Mouse (Mus musculus) hindbrain, postnatal 0 days (tissue): Measurements from ENCODE around the gene Trcg1. TPM values are rescaled to one million over a fixed set of nuclear protein-coding genes. Genes with fewer than 3 reads are reported as not detected.

Source experiments
- ATAC-seq: fragments of 200-750 bp; cut with Nextera tagmentation; 2 replicates; pipeline ENCODE4 v1.8.0; 2017; ENCODE audit warnings: mild to moderate bottlenecking, moderate TSS enrichment, moderate library complexity
- DNase-seq: peaks from one replicate; pipeline ENCODE4 v3.0.0-alpha.2; 2015; ENCODE audit warnings: low spot score
- H3K27ac ChIP-seq: fragments of 300-500 bp; sonication (generic); 2 replicates; pipeline ENCODE4 v1.5.1; 2014; ENCODE audit warnings: mild to moderate bottlenecking
- H3K27me3 ChIP-seq: fragments of 300-500 bp; sonication (generic); 2 replicates; pipeline ENCODE4 v1.6.1; 2014; ENCODE audit warnings: low read length, mixed read lengths; ENCODE audit not compliant: insufficient read depth
- H3K36me3 ChIP-seq: fragments of 300-500 bp; sonication (generic); 2 replicates; pipeline ENCODE4 v1.6.1; 2014; ENCODE audit warnings: low read length, mixed read lengths; ENCODE audit not compliant: insufficient read depth
- H3K4me1 ChIP-seq: fragments of 300-500 bp; sonication (generic); 2 replicates; pipeline ENCODE4 v1.6.1; 2014; ENCODE audit warnings: antibody characterized with exemption, low read length, mixed read lengths; ENCODE audit not compliant: insufficient read depth
- H3K4me2 ChIP-seq: fragments of 300-500 bp; sonication (generic); 2 replicates; pipeline ENCODE4 v1.6.1; 2014; ENCODE audit warnings: low read depth, mild to moderate bottlenecking, low read length, moderate library complexity, mixed read lengths
- H3K4me3 ChIP-seq: fragments of 300-500 bp; sonication (generic); 2 replicates; pipeline ENCODE4 v1.5.1; 2014; ENCODE audit warnings: low read length
- H3K9ac ChIP-seq: fragments of 300-500 bp; sonication (generic); replicated peaks from 2 replicates; pipeline ENCODE4 v1.6.1; 2014; ENCODE audit warnings: mild to moderate bottlenecking, low read length, moderate library complexity, mixed read lengths
- H3K9me3 ChIP-seq: fragments of 300-500 bp; sonication (generic); 2 replicates; pipeline ENCODE4 v1.6.1; 2016; ENCODE audit warnings: low read length, mixed read lengths
- CTCF ChIP-seq: IDR thresholded peaks from 2 replicates; pipeline ENCODE4 v1.5.1; 2016; ENCODE audit warnings: antibody characterized with exemption, control low read depth, low read depth
- WGBS: fragments of 180-500 bp; shearing (Covaris S2); extraction: QIAGEN DNeasy Blood & Tissue Kit; methylation state at CpG from one replicate; pipeline ENCODE4 v1.1.7; 2014; 5-methylcytosine and 5-hydroxymethylcytosine counted together
- polyA plus RNA-seq: library from polyadenylated mRNA; unstranded; fragments of >200 nt; fragmentation: Nextera tagmentation; extraction: Ambion mirVana; gene quantifications from 2 replicates; pipeline ENCODE4 v1.2.1, GENCODE M21; 2015
- total RNA-seq: library from RNA; depleted of rRNA; stranded (reverse); fragments of >200 nt; gene quantifications from 2 replicates; pipeline ENCODE4 v1.2.3, GENCODE M21; 2014

Trcg1 gene
- total and polyA plus RNA-seq, 2 experiments from 2014 or later: not detected

DNA sequence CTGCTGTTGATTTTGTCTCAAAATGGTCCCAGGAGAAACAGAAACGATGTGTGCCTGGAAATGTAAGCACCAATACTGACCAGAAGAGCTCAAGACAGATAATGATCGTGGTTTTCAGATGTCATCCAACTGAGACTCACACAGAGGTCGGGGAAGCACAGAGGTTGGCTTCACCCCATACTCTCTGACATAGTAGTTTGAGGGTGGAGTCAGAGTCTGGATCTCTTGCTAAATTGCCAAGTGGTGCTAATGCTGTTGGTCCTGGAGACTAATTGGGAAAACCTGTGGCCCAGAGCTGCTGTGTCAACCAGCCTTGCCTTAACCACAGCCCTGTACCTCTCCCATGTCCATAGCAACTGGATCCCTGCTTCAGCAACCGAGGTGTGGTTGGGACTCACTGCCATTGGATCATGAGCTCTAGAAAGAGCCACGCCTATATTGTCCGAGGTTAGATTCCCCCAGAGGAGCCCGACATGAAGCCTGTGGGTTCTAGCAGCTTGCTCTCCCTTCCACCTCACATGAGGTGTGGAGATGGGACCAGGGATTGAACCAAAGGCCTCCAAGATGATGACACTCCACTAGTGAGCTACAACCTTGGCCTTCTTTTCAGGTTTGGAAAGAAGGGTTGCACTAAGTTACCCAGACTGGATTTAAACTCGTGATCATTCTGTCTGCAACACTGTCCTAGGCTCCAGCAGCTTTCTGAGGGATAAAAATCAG lies 4.7 kb upstream of the Trcg1 start:
- no peak for TF ChIP-seq CTCF
- Histone ChIP-seq H3K9ac (no peak overlapping the region), H3K9me3 (no peaks in the 10 kb centered on the region), H3K27me3 (no peaks in the 10 kb centered on the region), H3K27ac (no peak overlapping the region), H3K4me1 (no peaks in the 10 kb centered on the region), H3K4me3 (no peak overlapping the region), H3K36me3 (no peaks in the 10 kb centered on the region), H3K4me2 (no peak overlapping the region)
- DNase-seq (no peak), ATAC-seq (no peak)
- WGBS: 79% methylated on average over 8 of the region's 8 CpGs

DNA sequence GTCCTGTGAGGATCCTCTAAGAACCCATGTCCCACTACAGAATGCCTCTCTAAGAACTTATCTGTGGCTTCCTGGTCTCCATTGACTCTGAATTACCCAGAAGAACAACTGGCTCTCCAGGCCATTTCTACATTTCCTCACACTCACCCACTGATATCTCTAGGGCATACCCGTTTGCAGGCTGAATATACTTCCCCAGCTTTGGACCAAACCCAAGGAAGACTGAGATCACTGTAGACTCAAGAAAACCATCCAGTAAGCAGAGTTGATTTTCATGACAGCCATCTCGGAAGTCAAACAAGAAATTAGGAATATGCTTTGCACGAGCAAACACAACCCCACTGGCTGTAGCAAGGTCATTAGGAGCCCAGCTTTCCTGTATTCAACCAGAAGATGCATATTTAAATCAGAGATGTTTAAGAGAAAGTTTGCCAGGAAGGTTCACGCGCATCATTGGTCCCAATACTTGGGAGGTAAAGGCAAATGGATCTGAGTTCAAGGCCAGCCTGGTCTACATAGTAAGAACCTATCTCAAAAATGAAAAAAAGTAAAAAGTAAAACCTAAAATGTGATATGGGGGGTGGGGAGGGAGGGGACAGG lies 3.9 kb upstream of the Trcg1 start:
- no peaks in the 10 kb centered on the region for H3K9me3 ChIP-seq
- no peak overlapping the region for H3K27ac ChIP-seq
- H3K4me2 ChIP-seq: no peak overlapping the region
- WGBS: 88% methylated on average over 5 of the region's 5 CpGs
- ATAC-seq: no peak
- no peak for DNase-seq
- H3K4me1 ChIP-seq: no peaks in the 10 kb centered on the region
- no peak for TF ChIP-seq CTCF
- no peak overlapping the region for H3K4me3 ChIP-seq
- H3K9ac ChIP-seq: no peak overlapping the region
- no peaks in the 10 kb centered on the region for H3K27me3 ChIP-seq
- no peaks in the 10 kb centered on the region for H3K36me3 ChIP-seq

DNA sequence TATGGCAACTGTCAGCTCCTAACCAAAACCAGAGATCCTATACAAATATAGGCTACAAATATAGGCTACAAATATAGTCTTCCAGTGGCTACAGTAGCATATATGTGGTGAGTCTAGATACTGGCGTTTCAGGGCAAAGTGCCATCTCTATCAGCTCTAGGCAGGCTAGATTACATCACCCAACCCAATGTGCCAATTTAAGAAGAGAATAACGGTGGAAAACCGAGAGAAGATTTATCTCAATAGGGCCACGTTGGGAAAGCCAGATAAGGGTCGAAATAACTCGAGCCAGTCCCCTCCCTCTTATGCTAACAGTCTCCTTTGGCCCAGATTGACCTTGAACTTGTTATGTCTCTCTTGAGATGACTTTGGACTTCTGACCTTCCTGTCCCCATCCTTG lies 3.2 kb upstream of the Trcg1 start:
- Histone ChIP-seq H3K4me3 (no peak overlapping the region), H3K36me3 (no peaks in the 10 kb centered on the region), H3K9me3 (no peaks in the 10 kb centered on the region), H3K27ac (no peak overlapping the region), H3K9ac (no peak overlapping the region), H3K4me1 (no peaks in the 10 kb centered on the region), H3K4me2 (no peak overlapping the region), H3K27me3 (no peaks in the 10 kb centered on the region)
- ATAC-seq (no peak), DNase-seq (no peak)
- no peak for TF ChIP-seq CTCF
- WGBS: 83% methylated on average over 6 of the region's 6 CpGs

DNA sequence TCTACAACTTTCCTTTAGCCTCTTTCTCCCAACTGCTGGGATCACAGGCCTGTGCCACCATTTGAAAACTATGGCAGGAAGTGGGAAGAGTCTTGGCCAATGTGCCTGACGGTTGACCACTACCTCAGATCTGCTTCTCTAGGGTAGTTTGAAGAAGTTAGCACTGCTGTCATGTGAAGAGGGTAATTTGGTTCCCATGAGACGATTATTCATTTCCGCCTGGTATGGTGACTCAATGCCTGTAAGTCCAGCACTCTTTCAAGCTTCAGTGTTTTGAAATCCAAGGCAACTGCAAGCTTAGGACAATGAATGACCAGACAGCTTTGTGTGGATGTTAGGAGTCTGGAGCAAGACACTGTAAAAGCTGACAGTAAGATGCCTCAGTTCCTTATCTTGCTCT lies 2.6 kb upstream of the Trcg1 start:
- Histone ChIP-seq H3K27ac (no peak overlapping the region), H3K36me3 (no peaks in the 10 kb centered on the region), H3K4me3 (no peak overlapping the region), H3K4me2 (no peak overlapping the region), H3K9me3 (no peaks in the 10 kb centered on the region), H3K27me3 (no peaks in the 10 kb centered on the region), H3K9ac (no peak overlapping the region), H3K4me1 (no peaks in the 10 kb centered on the region)
- ATAC-seq (no peak), DNase-seq (no peak)
- no peak for TF ChIP-seq CTCF
- WGBS: 88% methylated on average over 3 of the region's 3 CpGs

DNA sequence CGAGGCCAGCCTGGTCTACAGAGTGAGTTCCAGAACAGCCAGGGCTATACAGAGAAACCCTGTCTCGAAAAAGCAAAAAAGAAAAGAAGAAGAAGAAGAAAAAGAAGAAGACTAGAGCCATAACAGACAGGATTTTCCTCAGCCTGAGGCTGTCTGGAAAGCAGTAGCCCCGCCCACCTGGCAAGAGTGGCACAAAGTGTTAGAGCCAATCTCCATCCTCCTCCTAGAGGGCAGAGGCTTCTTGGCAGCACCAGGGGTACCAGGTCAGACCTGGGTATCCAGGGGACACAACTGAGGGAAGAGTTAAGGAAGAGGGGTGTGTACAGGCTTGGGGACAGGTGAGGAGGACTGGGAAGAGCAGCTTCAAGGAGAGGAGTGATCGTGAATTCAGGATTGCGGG lies 1.3 kb downstream of the Trcg1 start:
- DNase-seq (no peak), ATAC-seq (no peak)
- no peak overlapping the region for H3K27ac ChIP-seq
- no peaks in the 10 kb centered on the region for H3K4me1 ChIP-seq
- no peak overlapping the region for H3K9ac ChIP-seq
- no peaks in the 10 kb centered on the region for H3K9me3 ChIP-seq
- H3K4me2 ChIP-seq: no peak overlapping the region
- H3K36me3 ChIP-seq: no peaks in the 10 kb centered on the region
- H3K27me3 ChIP-seq: no peaks in the 10 kb centered on the region
- no peak for TF ChIP-seq CTCF
- no peak overlapping the region for H3K4me3 ChIP-seq
- WGBS: 81% methylated on average over 5 of the region's 5 CpGs

DNA sequence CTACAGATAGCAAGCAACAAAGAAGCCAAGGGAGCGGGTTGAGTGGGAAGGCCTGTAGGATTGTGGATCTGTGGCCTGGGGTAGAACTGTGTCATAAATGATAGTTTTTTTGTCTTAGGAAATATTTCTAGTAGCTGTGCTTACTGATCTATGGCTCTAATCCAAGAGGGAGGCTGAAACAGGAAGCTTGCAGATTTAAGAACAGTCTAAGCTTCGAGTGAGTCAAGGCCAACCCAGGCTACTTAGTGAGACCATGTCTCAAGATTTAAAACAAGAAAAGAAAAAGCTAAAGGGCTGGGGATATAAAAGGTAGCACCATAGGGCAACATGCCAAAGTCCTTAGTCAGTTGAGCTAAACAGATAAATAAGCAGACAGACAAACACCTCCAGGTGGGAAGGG lies 1.9 kb downstream of the Trcg1 start:
- H3K27me3 ChIP-seq: no peaks in the 10 kb centered on the region
- no peaks in the 10 kb centered on the region for H3K9me3 ChIP-seq
- no peak overlapping the region for H3K4me2 ChIP-seq
- no peaks in the 10 kb centered on the region for H3K4me1 ChIP-seq
- H3K36me3 ChIP-seq: no peaks in the 10 kb centered on the region
- H3K27ac ChIP-seq: no peak overlapping the region
- no peak for ATAC-seq
- TF ChIP-seq CTCF: no peak
- DNase-seq: no peak
- WGBS: 85% methylated on average over 2 of the region's 2 CpGs
- no peak overlapping the region for H3K9ac ChIP-seq
- no peak overlapping the region for H3K4me3 ChIP-seq

DNA sequence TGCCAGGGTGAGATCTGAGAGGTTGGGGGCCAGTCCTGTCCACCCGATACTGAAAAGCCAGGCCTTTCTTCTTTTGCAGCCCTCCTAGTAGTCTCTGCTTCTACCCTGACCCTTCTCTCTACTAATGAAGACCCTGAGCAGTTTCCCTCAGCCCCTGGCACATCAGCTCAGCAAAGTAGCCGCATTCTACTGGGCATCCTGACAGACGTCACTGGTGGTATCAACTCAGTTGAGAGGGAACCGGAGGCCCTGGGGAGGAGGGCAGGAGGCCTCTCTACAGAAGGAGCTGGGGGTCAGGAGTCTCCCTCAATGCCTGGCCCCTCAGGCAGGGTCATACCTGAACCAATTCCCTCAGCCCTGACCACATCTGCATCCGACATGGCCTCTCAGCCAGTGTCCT lies 4.8 kb downstream of the Trcg1 start:
- no peak for TF ChIP-seq CTCF
- Histone ChIP-seq H3K36me3 (no peaks in the 10 kb centered on the region), H3K4me2 (no peak overlapping the region), H3K27me3 (no peaks in the 10 kb centered on the region), H3K4me1 (no peaks in the 10 kb centered on the region), H3K27ac (no peak overlapping the region), H3K9me3 (no peaks in the 10 kb centered on the region), H3K4me3 (no peak overlapping the region), H3K9ac (no peak overlapping the region)
- ATAC-seq (no peak), DNase-seq (no peak)
- 86% methylated on average over 5 of the region's 5 CpGs for WGBS
